Mouse (Mus musculus) MEL (cell line): ENCODE data around the gene Coq10a.

Experiments
- ELF1 ChIP-seq: IDR thresholded peaks from 2 replicates; pipeline ENCODE4 v1.6.1; 2014; ENCODE audit warnings: low read depth, mild to moderate bottlenecking, inconsistent platforms, low read length, improper control_type of control experiment, moderate library complexity
- GATA1 ChIP-seq: IDR thresholded peaks from 2 replicates; pipeline ENCODE4 v1.6.1; 2011; ENCODE audit warnings: low read depth, low read length, improper control_type of control experiment
- KAT2A ChIP-seq: conservative IDR thresholded peaks from 2 replicates; pipeline ENCODE4 v1.6.1; 2012; ENCODE audit warnings: low read depth, low read length, improper control_type of control experiment, inconsistent platforms
- MAFK ChIP-seq: IDR thresholded peaks from 2 replicates; pipeline ENCODE4 v1.6.1; 2011; ENCODE audit warnings: low read depth, mild to moderate bottlenecking, low read length, improper control_type of control experiment, borderline replicate concordance
- NELFE ChIP-seq: IDR thresholded peaks from 2 replicates; pipeline ENCODE4 v1.6.1; 2011; ENCODE audit warnings: low read depth, low read length, improper control_type of control experiment
- POLR2A ChIP-seq, 2 experiments: IDR thresholded peaks; 2 replicates each; pipeline ENCODE4 v1.6.1; 2011 to 2012; ENCODE audit warnings: low read length in 2 of 2, mild to moderate bottlenecking in 2 of 2, control low read depth in 1 of 2, improper control_type of control experiment in 1 of 2, low read depth in 1 of 2, moderate library complexity in 1 of 2; ENCODE audit not compliant: control insufficient read depth in 1 of 2, insufficient read depth in 1 of 2, poor library complexity in 1 of 2
- TBP ChIP-seq: IDR thresholded peaks from 2 replicates; pipeline ENCODE4 v1.8.0; 2011; ENCODE audit warnings: low read depth, low read length, improper control_type of control experiment
- UBTF ChIP-seq: IDR thresholded peaks from 2 replicates; pipeline ENCODE4 v1.6.1; 2012; ENCODE audit warnings: low read depth, mild to moderate bottlenecking, inconsistent platforms, low read length, improper control_type of control experiment, moderate library complexity, borderline replicate concordance; ENCODE audit not compliant: insufficient read depth

DNA sequence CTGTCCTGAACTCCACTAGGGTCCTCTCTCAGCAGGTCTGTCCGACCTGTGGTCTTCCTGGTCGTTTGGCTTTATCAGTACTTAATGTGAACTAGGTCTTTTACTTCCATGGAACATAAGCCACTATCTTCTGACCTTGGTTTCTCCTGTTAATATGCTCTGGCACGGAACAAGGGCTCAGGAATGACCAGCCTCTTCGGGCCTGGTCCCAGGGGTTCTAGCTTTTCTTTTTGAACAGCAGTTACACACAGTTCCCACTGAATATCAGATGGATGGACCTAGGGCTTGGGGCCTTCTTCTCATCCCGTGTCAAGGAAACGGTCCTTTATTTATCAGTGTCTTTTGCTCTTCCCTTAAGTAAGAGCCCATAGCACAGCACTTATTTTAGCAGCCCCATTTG, 7.0 kb downstream of the Coq10a start:
- TF ChIP-seq GATA1 (no peak), ELF1 (no peak), TBP (no peak), MAFK (no peak), POLR2A (IDR thresholded peaks at IDR 0.05; ENCODE audit: control insufficient read depth in 1 of 2, insufficient read depth in 1 of 2, low read depth in 1 of 2, low read length in 2 of 2, poor library complexity in 1 of 2) (0 out of 4 replicates have a peak, but pooled peaks of 1 of the 2 experiments have one; percentile 13), NELFE (no peak), UBTF (no peak), KAT2A (no peak)
